Mouse (Mus musculus): ENCODE measurements at regions not wholly inside any gene's neighbourhood (a gene's known extent, or its start where the extent isn't known, plus 50 kb on each side); places are given as distances from the start of the nearest gene placed in this dataset.

DNA sequence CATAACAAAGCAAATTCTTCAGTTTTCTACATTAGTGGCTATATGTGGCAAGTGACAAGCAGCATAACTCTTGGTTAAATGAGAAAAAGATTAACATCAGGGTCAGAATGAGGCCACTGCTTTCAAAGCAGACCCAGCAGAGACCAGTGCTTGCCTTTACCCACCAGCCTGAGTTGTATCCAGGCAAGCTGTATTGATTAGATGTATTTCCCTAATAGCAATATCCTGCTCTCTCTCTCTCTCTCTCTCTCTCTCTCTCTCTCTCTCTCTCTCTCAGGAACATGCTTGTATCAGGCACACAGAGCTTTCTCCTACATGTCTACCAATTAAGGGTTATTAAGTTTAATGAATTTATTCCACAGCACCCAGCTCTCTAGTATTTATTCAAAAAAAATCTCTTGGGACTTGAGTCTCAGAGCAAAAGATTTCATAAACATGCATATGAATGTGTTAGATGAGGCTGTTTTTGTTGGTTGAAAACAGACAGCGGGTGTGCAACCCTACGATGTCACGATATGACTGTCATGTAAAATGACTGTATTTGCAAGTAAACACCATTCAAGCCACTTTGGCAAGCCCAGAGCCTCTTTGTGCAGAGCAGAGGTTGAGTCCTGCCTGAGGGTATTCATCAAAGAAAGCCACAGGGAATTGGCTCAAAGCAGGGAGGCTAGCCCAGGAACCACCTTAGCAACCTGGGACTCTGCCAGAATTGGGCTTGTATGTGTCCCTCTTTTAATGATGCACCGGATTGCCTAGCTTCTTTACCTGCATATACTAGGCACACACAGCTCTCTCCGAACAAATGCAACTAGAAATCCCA, 136.0 kb upstream of the Fndc3a start:
- intact Hi-C loops (cut with DNase I), result no loop called here
- Histone ChIP-seq H3K4me3 (no peak overlapping the region), H3K27ac (no peak overlapping the region)
- no peak for TF ChIP-seq CTCF (IDR thresholded peaks at IDR 0.05)
- no peak for DNase-seq

GRCm38 (mm10) chr14:72844753-72845369, 135.1 kb upstream of the Fndc3a start:
- intact Hi-C loops (cut with DNase I), result no loop called here
- no peak for DNase-seq
- Histone ChIP-seq H3K27ac (no peak overlapping the region), H3K4me3 (no peak overlapping the region)
- no peak for TF ChIP-seq CTCF (IDR thresholded peaks at IDR 0.05)

- no peak overlapping the region for H3K4me3 ChIP-seq
These were observed 131.9 kb upstream of the Fndc3a start for GRCm38 (mm10) chr14:72841753-72842152.

DNA sequence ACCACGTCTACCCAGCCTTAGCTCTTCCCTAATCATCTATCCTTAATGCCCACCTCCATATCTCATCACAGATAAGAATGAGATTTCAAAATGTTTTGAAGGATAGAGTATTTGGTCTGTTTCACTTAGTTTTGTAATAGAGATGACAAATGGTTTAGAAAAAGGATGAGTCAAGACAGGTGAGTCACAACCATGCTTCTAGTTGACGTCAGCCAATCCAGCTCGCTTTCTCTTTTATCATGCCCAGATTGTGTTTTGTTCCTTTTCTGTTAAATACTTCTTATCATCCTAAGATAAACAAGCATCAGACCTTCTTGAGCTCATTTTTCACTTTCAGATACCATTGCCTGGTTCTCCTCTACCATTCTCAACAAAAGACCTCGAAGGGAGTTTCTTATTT, 125.4 kb upstream of the Fndc3a start:
- H3K4me3 ChIP-seq, result no peak overlapping the region
- no peak for DNase-seq
- no peak overlapping the region for H3K27ac ChIP-seq
- intact Hi-C loops (cut with DNase I), result no loop called here
- no peak for TF ChIP-seq CTCF (IDR thresholded peaks at IDR 0.05)

More at GRCm38 (mm10) chr14:72841753-72842152, 131.9 kb upstream of the Fndc3a start:
- no peak for DNase-seq
- intact Hi-C loops (cut with DNase I), result no loop called here
- H3K27ac ChIP-seq, result no peak overlapping the region
- TF ChIP-seq CTCF (IDR thresholded peaks at IDR 0.05), result no peak

GRCm38 (mm10) chr14:72829261-72829660, 119.5 kb upstream of the Fndc3a start:
- Histone ChIP-seq H3K4me3 (no peak overlapping the region), H3K27ac (no peak overlapping the region)
- TF ChIP-seq CTCF (IDR thresholded peaks at IDR 0.05), result no peak
- intact Hi-C loops (cut with DNase I), result no loop called here
- no peak for DNase-seq

GRCm38 (mm10) chr14:72825549-72825948, 115.7 kb upstream of the Fndc3a start:
- H3K4me3 ChIP-seq, result no peak overlapping the region
- intact Hi-C loops (cut with DNase I), result no loop called here
- TF ChIP-seq CTCF (IDR thresholded peaks at IDR 0.05), result no peak
- no peak overlapping the region for H3K27ac ChIP-seq
- DNase-seq, result peak; percentile 34

- Histone ChIP-seq H3K27ac (no peak overlapping the region), H3K4me3 (no peak overlapping the region)
- no peak for DNase-seq
- intact Hi-C loops (cut with DNase I), result no loop called here
- TF ChIP-seq CTCF (IDR thresholded peaks at IDR 0.05), result no peak
These were observed 112.4 kb upstream of the Fndc3a start for GRCm38 (mm10) chr14:72822231-72822615.

DNA sequence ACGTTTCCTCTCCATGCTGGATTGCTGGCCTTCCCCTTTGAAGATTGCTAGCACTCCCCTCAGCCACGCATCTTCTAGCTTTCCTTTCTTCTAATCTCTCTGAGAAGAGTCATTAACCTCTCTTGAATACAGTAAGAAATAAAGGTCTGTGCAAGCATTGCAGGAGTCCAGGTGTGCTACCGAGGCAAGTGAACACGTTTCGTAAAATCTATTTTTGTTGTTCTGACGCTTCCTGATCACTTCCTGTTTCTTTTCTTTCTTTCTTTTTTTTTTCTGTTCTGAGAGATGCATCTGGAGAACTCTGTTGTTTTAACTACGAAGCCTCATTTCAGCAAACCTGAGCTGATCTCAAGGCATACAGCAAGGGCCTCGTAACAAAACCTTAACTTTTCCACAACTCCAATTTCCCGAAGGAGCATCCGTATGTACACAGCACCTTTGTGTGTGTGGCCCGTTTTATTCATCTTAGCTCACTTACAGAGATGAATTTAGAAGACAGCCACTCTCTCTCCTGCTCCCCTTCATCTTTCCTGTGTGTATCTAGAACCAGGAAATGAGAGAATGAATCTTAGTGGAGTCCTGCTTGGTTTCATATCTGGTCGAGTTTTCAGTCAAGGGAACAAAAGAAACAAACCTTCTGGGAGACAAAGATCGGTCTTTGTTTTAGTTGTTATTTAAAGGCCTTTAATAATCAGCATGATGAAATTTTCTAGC, 111.9 kb upstream of the Fndc3a start:
- Histone ChIP-seq H3K4me3 (no peak overlapping the region), H3K27ac (no peak overlapping the region)
- no peak for TF ChIP-seq CTCF (IDR thresholded peaks at IDR 0.05)
- no peak for DNase-seq
- intact Hi-C loops (cut with DNase I), result no loop called here

- no peak for TF ChIP-seq CTCF (IDR thresholded peaks at IDR 0.05)
- intact Hi-C loops (cut with DNase I), result no loop called here
These were observed 109.2 kb upstream of the Fndc3a start for GRCm38 (mm10) chr14:72819037-72819436.

GRCm38 (mm10) chr14:72817764-72818163, 108.0 kb upstream of the Fndc3a start:
- DNase-seq, result no peak
- no peak overlapping the region for H3K27ac ChIP-seq
- TF ChIP-seq CTCF (IDR thresholded peaks at IDR 0.05), result no peak
- no peak overlapping the region for H3K4me3 ChIP-seq
- intact Hi-C loops (cut with DNase I), result no loop called here

More at GRCm38 (mm10) chr14:72819037-72819436, 109.2 kb upstream of the Fndc3a start:
- Histone ChIP-seq H3K4me3 (no peak overlapping the region), H3K27ac (no peak overlapping the region)
- DNase-seq, result no peak

- no peak for DNase-seq
- intact Hi-C loops (cut with DNase I), result no loop called here
- H3K27ac ChIP-seq, result no peak overlapping the region
- TF ChIP-seq CTCF (IDR thresholded peaks at IDR 0.05), result no peak
- H3K4me3 ChIP-seq, result no peak overlapping the region
These were observed 107.0 kb upstream of the Fndc3a start for GRCm38 (mm10) chr14:72816847-72817246.

DNA sequence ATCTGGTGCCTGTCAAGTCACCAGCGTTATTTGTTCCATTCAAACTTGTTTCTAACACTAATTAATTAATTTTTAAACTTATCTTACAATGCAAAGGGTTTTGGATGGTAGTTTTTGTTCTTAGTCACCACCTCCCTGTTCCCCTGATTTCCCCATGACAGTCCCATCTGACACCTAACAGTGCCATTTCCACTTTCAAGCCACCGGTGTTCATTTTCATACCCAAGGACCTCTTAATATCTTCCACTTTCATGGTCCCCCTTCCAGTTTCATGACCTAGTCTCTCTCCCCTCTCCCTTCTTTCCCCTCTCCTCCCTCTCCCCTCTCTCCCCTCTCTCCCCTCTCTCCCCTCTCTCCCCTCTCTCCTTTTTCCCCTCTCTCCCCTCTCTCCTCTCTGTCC, 99.3 kb upstream of the Fndc3a start:
- intact Hi-C loops (cut with DNase I), result no loop called here
- DNase-seq, result no peak
- H3K4me3 ChIP-seq, result no peak overlapping the region
- H3K27ac ChIP-seq, result no peak overlapping the region
- TF ChIP-seq CTCF (IDR thresholded peaks at IDR 0.05), result no peak

- DNase-seq, result no peak
- intact Hi-C loops (cut with DNase I), result no loop called here
- no peak for TF ChIP-seq CTCF (IDR thresholded peaks at IDR 0.05)
These were observed 98.1 kb upstream of the Fndc3a start for GRCm38 (mm10) chr14:72807947-72808346.

More at GRCm38 (mm10) chr14:72807947-72808346, 98.1 kb upstream of the Fndc3a start:
- no peak overlapping the region for H3K4me3 ChIP-seq
- no peak overlapping the region for H3K27ac ChIP-seq
